Mouse (Mus musculus): ENCODE results near the gene Gp1bb.

Gene Gp1bb

GRCm38 (mm10) chr16:18577599-18578160 is 44.5 kb downstream of the Gp1bb start:
- DNase-seq: no peak

DNA sequence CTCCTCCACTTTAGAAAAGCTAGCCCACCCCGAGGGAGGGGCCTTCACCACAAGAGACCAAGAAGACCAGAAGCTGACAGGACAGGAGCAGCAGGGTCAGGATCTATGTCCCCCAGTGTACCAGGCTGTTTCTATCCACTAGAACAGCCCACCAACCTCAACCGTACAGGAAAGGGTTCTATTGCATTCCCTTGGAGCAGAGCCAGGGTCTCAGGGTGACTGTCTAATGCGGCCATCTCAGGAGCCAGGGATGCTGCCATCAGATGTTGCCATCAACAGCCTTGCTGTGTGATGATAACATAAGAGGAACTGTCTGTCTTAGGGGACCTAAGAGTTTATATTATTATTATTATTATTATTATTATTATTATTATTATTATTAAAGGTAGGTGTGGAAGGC is 45.1 kb downstream of the Gp1bb start:
- no peak for DNase-seq

GRCm38 (mm10) chr16:18574196-18574595 is 48.0 kb downstream of the Gp1bb start:
- DNase-seq: peak in 1 of 2 experiments; percentile 13
